Mouse (Mus musculus): ENCODE data around the gene Sez6l2. TPM values are rescaled to one million over a fixed set of nuclear protein-coding genes. Genes with fewer than 3 reads are reported as not detected.

Gene Sez6l2
- polyA plus RNA-seq, 1 experiment: 2.0 TPM

- Histone ChIP-seq H3K36me3 (replicated peaks; ENCODE audit: low read length) (peaks cover 41% of the 10 kb centered on the region), H3K4me1 (peaks cover 63% of the 10 kb centered on the region), H3K4me3 (replicated peaks) (peak overlapping the region; percentile 95), H3K9me3 (no peaks in the 10 kb centered on the region), H3K27me3 (replicated peaks) (peaks cover 1% of the 10 kb centered on the region)
- TF ChIP-seq GATA1 (IDR thresholded peaks at IDR 0.05; ENCODE audit: borderline replicate concordance, low read length): no peak
- no peak for TF ChIP-seq FLI1 (IDR thresholded peaks at IDR 0.05; ENCODE audit: low read length)
These were observed 26.6 kb downstream of the Sez6l2 start for GRCm38 (mm10) chr7:126976878-126977459.

DNA sequence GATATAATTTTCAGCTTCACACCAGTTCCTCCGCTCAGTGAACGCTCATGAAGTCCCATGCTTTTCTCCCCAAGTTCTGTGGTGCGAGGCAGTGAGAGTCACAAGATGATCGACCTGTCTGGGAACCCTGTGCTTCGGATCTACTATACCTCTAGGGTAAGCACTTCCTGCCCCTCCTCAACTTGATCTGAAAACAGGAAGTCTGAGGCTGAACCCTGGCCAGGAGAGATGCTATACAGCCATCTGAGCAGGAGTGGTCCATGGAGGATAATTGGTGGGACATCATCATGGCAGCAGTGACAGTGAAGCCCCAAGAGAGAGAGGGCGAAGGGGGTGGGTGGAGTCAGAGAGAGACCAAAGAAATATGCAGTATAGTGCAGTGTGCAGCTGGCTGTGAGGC, 28.5 kb downstream of the Sez6l2 start:
- TF ChIP-seq FLI1 (IDR thresholded peaks at IDR 0.05; ENCODE audit: low read length) (no peak), GATA1 (IDR thresholded peaks at IDR 0.05; ENCODE audit: borderline replicate concordance, low read length) (no peak)
- Histone ChIP-seq H3K4me1 (peaks cover 62% of the 10 kb centered on the region), H3K4me3 (replicated peaks) (no peak overlapping the region), H3K27me3 (replicated peaks) (no peaks in the 10 kb centered on the region), H3K9me3 (no peaks in the 10 kb centered on the region), H3K36me3 (replicated peaks; ENCODE audit: low read length) (peaks cover 58% of the 10 kb centered on the region)

DNA sequence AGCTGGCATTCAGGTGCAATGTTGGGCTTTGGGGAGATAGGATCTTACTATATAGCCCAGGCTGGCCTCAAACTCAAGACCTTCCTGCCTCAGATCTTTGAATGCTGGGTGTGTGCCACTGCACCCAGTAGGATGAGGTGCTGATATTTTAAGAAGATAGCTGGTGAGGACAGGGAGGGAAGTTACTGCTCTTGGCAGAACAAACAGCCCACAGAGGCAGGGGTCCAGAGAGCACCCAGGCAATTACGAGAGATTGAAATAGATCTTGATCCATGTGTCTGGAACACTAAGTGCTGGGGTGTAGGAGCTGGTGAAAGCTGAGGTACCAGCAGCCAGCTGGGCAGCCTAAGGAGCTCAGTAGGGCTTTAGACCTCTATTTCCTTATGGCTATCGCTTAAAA, 31.2 kb downstream of the Sez6l2 start:
- no peak overlapping the region for H3K4me3 ChIP-seq (replicated peaks)
- H3K9me3 ChIP-seq: no peaks in the 10 kb centered on the region
- H3K27me3 ChIP-seq (replicated peaks): no peaks in the 10 kb centered on the region
- peaks cover 82% of the 10 kb centered on the region for H3K36me3 ChIP-seq (replicated peaks; ENCODE audit: low read length)
- H3K4me1 ChIP-seq: peaks cover 51% of the 10 kb centered on the region
- TF ChIP-seq FLI1 (IDR thresholded peaks at IDR 0.05; ENCODE audit: low read length) (no peak), GATA1 (IDR thresholded peaks at IDR 0.05; ENCODE audit: borderline replicate concordance, low read length) (no peak)

GRCm38 (mm10) chr7:126982054-126982453, 31.7 kb downstream of the Sez6l2 start:
- Histone ChIP-seq H3K36me3 (replicated peaks; ENCODE audit: low read length) (peaks cover 87% of the 10 kb centered on the region), H3K9me3 (no peaks in the 10 kb centered on the region), H3K27me3 (replicated peaks) (no peaks in the 10 kb centered on the region), H3K4me1 (peaks cover 46% of the 10 kb centered on the region), H3K4me3 (replicated peaks) (no peak overlapping the region)
- TF ChIP-seq GATA1 (IDR thresholded peaks at IDR 0.05; ENCODE audit: borderline replicate concordance, low read length): no peak

- no peak for TF ChIP-seq FLI1 (IDR thresholded peaks at IDR 0.05; ENCODE audit: low read length)
- H3K36me3 ChIP-seq (replicated peaks; ENCODE audit: low read length): peaks cover 91% of the 10 kb centered on the region
- H3K9me3 ChIP-seq: no peaks in the 10 kb centered on the region
- H3K4me3 ChIP-seq (replicated peaks): no peak overlapping the region
- no peaks in the 10 kb centered on the region for H3K27me3 ChIP-seq (replicated peaks)
- H3K4me1 ChIP-seq: peaks cover 38% of the 10 kb centered on the region
These were observed 32.8 kb downstream of the Sez6l2 start for GRCm38 (mm10) chr7:126983113-126983512.

DNA sequence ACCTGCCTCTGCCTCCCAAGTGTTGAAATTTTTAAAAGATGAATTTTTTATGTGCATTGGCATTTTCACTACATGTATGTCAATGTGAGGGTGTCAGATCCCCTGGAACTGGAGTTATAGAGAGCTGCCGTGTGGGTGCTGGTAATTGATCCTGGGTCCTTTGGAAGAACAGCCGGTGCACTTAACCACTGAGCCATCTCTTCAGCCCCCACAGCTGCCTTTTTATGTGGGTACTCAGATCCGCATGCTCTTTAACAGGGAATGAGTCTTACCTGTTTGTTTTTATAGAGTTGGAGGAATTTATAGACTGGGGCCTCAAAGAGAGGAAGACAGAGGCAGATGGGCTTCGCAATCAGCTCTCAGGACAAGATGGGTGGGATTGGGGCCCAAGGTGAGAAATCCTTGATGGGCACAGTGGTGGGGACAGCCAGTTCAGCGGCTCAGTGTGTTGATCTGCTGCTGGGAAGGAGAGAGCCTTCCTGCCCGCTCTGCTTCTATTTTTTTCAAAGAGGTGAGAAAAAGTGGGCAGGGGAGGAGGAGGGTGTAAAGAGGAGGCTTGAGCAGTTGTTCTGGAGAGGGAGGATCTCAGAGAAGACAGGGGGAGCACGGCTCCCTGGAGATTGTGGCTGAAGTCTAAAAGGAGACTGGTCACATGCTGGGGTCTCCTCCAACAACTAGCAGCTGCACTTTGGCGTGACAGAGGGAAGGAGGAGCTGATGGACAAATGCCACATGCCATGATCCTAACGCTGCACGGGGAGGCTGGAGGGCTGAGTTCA, 34.5 kb downstream of the Sez6l2 start:
- Histone ChIP-seq H3K36me3 (replicated peaks; ENCODE audit: low read length) (peaks cover 91% of the 10 kb centered on the region), H3K27me3 (replicated peaks) (no peaks in the 10 kb centered on the region), H3K4me1 (peaks cover 20% of the 10 kb centered on the region), H3K9me3 (no peaks in the 10 kb centered on the region), H3K4me3 (replicated peaks) (no peak overlapping the region)
- TF ChIP-seq FLI1 (IDR thresholded peaks at IDR 0.05; ENCODE audit: low read length): no peak
- no peak for TF ChIP-seq GATA1 (IDR thresholded peaks at IDR 0.05; ENCODE audit: borderline replicate concordance, low read length)

DNA sequence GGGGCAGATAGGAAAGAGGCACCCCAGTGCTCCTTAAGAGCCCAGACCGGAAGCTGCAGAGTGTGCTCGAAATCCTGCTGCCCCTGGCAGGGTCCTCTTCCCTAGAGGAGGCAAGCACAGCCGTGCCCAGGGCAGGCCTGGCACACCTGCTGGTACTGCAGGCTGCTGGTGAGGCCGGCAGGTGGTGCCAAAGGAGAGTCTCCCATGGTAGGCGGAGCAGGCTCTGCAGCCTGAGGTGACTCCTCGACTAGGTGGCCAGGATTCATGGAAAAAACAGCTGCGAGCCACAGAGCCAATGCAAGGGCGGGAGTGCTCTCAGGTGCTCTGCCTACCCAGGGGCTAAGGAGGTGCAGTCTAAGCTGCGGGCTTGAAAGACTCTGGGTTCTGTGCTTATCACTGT, 36.0 kb downstream of the Sez6l2 start:
- Histone ChIP-seq H3K4me1 (peaks cover 12% of the 10 kb centered on the region; the same call in 1 of the 2 replicates), H3K9me3 (no peaks in the 10 kb centered on the region), H3K27me3 (replicated peaks) (no peaks in the 10 kb centered on the region), H3K4me3 (replicated peaks) (no peak overlapping the region), H3K36me3 (replicated peaks; ENCODE audit: low read length) (peaks cover 89% of the 10 kb centered on the region)
- no peak for TF ChIP-seq GATA1 (IDR thresholded peaks at IDR 0.05; ENCODE audit: borderline replicate concordance, low read length)
- no peak for TF ChIP-seq FLI1 (IDR thresholded peaks at IDR 0.05; ENCODE audit: low read length)

GRCm38 (mm10) chr7:126988816-126989215, 38.5 kb downstream of the Sez6l2 start:
- Histone ChIP-seq H3K4me1 (0 out of 2 replicates have a peak, but pooled peaks cover 3% of the 10 kb centered on the region), H3K9me3 (no peaks in the 10 kb centered on the region), H3K36me3 (replicated peaks; ENCODE audit: low read length) (peaks cover 89% of the 10 kb centered on the region), H3K27me3 (replicated peaks) (no peaks in the 10 kb centered on the region), H3K4me3 (replicated peaks) (no peak overlapping the region)
- no peak for TF ChIP-seq GATA1 (IDR thresholded peaks at IDR 0.05; ENCODE audit: borderline replicate concordance, low read length)
- no peak for TF ChIP-seq FLI1 (IDR thresholded peaks at IDR 0.05; ENCODE audit: low read length)

DNA sequence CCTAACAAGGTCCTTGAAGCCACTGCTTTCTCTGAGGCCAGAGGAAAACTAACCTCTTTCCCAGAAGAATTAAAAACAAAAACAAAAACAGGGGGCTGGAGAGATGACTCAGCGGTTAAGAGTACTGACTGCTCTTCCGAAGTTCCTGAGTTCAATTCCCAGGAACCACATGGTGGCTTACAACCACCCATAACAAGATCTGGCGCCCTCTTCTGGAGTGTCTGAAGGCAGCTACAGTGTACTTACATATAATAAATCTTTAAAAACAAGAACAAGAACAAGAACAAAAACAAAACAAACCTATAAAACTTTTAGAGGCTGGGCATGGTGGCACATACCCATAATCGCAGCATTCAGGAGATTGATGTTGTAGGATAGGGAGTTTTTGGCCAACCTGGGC, 46.1 kb downstream of the Sez6l2 start:
- Histone ChIP-seq H3K4me1 (peaks cover 35% of the 10 kb centered on the region), H3K27me3 (replicated peaks) (no peaks in the 10 kb centered on the region), H3K9me3 (peaks cover 7% of the 10 kb centered on the region; the same call in 1 of the 2 replicates), H3K4me3 (replicated peaks) (no peak overlapping the region), H3K36me3 (replicated peaks; ENCODE audit: low read length) (peaks cover 91% of the 10 kb centered on the region)
- TF ChIP-seq GATA1 (IDR thresholded peaks at IDR 0.05; ENCODE audit: borderline replicate concordance, low read length) (no peak), FLI1 (IDR thresholded peaks at IDR 0.05; ENCODE audit: low read length) (no peak)

- Histone ChIP-seq H3K36me3 (replicated peaks; ENCODE audit: low read length) (peaks cover 82% of the 10 kb centered on the region), H3K4me3 (replicated peaks) (peak overlapping the region; percentile 69), H3K9me3 (peaks cover 7% of the 10 kb centered on the region; the same call in 1 of the 2 replicates), H3K27me3 (replicated peaks) (no peaks in the 10 kb centered on the region), H3K4me1 (peaks cover 60% of the 10 kb centered on the region)
- TF ChIP-seq GATA1 (IDR thresholded peaks at IDR 0.05; ENCODE audit: borderline replicate concordance, low read length) (no peak), FLI1 (IDR thresholded peaks at IDR 0.05; ENCODE audit: low read length) (no peak)
These were observed 49.2 kb downstream of the Sez6l2 start for GRCm38 (mm10) chr7:126999568-126999967.

Measured in megakaryocyte, embryonic 14.5 days (primary cell).